Mouse (Mus musculus): Measurements from ENCODE around the gene Smg1. TPM values are rescaled to one million over a fixed set of nuclear protein-coding genes. Genes with fewer than 3 reads are reported as not detected.

Smg1 gene
- polyA plus RNA-seq, 1 experiment: 56.8 TPM

GRCm38 (mm10) chr7:118266099-118266498 is 22.6 kb upstream of the Smg1 start:
- no peak for TF ChIP-seq POLR2A (IDR thresholded peaks at IDR 0.05; ENCODE audit: low read depth, low read length)
- no peak for TF ChIP-seq CTCF (IDR thresholded peaks at IDR 0.05; ENCODE audit: borderline replicate concordance, insufficient read depth, low read length)
- Histone ChIP-seq H3K27ac (ENCODE audit: insufficient read depth, low read length) (no peak overlapping the region), H3K4me1 (ENCODE audit: control insufficient read depth, insufficient read depth, low read length) (no peaks in the 10 kb centered on the region), H3K4me3 (ENCODE audit: insufficient read depth, low read length) (no peak overlapping the region)

- TF ChIP-seq CTCF (IDR thresholded peaks at IDR 0.05; ENCODE audit: borderline replicate concordance, insufficient read depth, low read length): no peak
- no peak for TF ChIP-seq POLR2A (IDR thresholded peaks at IDR 0.05; ENCODE audit: low read depth, low read length)
- no peak overlapping the region for H3K27ac ChIP-seq (ENCODE audit: insufficient read depth, low read length)
- no peak overlapping the region for H3K4me3 ChIP-seq (ENCODE audit: insufficient read depth, low read length)
- no peaks in the 10 kb centered on the region for H3K4me1 ChIP-seq (ENCODE audit: control insufficient read depth, insufficient read depth, low read length)
Measured at GRCm38 (mm10) chr7:118263606-118264005, 20.1 kb upstream of the Smg1 start.

GRCm38 (mm10) chr7:118262409-118262808 is 18.9 kb upstream of the Smg1 start:
- TF ChIP-seq POLR2A (IDR thresholded peaks at IDR 0.05; ENCODE audit: low read depth, low read length) (no peak), CTCF (IDR thresholded peaks at IDR 0.05; ENCODE audit: borderline replicate concordance, insufficient read depth, low read length) (no peak)
- no peaks in the 10 kb centered on the region for H3K4me1 ChIP-seq (ENCODE audit: control insufficient read depth, insufficient read depth, low read length)
- H3K4me3 ChIP-seq (ENCODE audit: insufficient read depth, low read length): no peak overlapping the region
- no peak overlapping the region for H3K27ac ChIP-seq (ENCODE audit: insufficient read depth, low read length)

GRCm38 (mm10) chr7:118259676-118260305 is 16.3 kb upstream of the Smg1 start:
- H3K4me1 ChIP-seq (ENCODE audit: control insufficient read depth, insufficient read depth, low read length): no peaks in the 10 kb centered on the region
- H3K4me3 ChIP-seq (ENCODE audit: insufficient read depth, low read length): no peak overlapping the region
- no peak for TF ChIP-seq CTCF (IDR thresholded peaks at IDR 0.05; ENCODE audit: borderline replicate concordance, insufficient read depth, low read length)
- no peak for TF ChIP-seq POLR2A (IDR thresholded peaks at IDR 0.05; ENCODE audit: low read depth, low read length)
- H3K27ac ChIP-seq (ENCODE audit: insufficient read depth, low read length): no peak overlapping the region

- Histone ChIP-seq H3K27ac (ENCODE audit: insufficient read depth, low read length) (no peak overlapping the region), H3K4me1 (ENCODE audit: control insufficient read depth, insufficient read depth, low read length) (peaks cover 3% of the 10 kb centered on the region; the same call in 1 of the 2 replicates), H3K4me3 (ENCODE audit: insufficient read depth, low read length) (no peak overlapping the region)
- TF ChIP-seq POLR2A (IDR thresholded peaks at IDR 0.05; ENCODE audit: low read depth, low read length) (no peak), CTCF (IDR thresholded peaks at IDR 0.05; ENCODE audit: borderline replicate concordance, insufficient read depth, low read length) (no peak)
Measured at GRCm38 (mm10) chr7:118258451-118258850, 15.0 kb upstream of the Smg1 start.

GRCm38 (mm10) chr7:118256740-118257139 is 13.3 kb upstream of the Smg1 start:
- TF ChIP-seq POLR2A (IDR thresholded peaks at IDR 0.05; ENCODE audit: low read depth, low read length) (no peak), CTCF (IDR thresholded peaks at IDR 0.05; ENCODE audit: borderline replicate concordance, insufficient read depth, low read length) (no peak)
- H3K4me1 ChIP-seq (ENCODE audit: control insufficient read depth, insufficient read depth, low read length): peaks cover 9% of the 10 kb centered on the region

GRCm38 (mm10) chr7:118254460-118254859 is 11.0 kb upstream of the Smg1 start:
- TF ChIP-seq POLR2A (IDR thresholded peaks at IDR 0.05; ENCODE audit: low read depth, low read length): no peak
- no peak for TF ChIP-seq CTCF (IDR thresholded peaks at IDR 0.05; ENCODE audit: borderline replicate concordance, insufficient read depth, low read length)

More at GRCm38 (mm10) chr7:118256740-118257139, 13.3 kb upstream of the Smg1 start:
- Histone ChIP-seq H3K27ac (ENCODE audit: insufficient read depth, low read length) (no peak overlapping the region), H3K4me3 (ENCODE audit: insufficient read depth, low read length) (no peak overlapping the region)

GRCm38 (mm10) chr7:118254015-118254414 is 10.5 kb upstream of the Smg1 start:
- H3K4me1 ChIP-seq (ENCODE audit: control insufficient read depth, insufficient read depth, low read length): peaks cover 12% of the 10 kb centered on the region
- no peak overlapping the region for H3K4me3 ChIP-seq (ENCODE audit: insufficient read depth, low read length)
- no peak overlapping the region for H3K27ac ChIP-seq (ENCODE audit: insufficient read depth, low read length)
- TF ChIP-seq POLR2A (IDR thresholded peaks at IDR 0.05; ENCODE audit: low read depth, low read length) (no peak), CTCF (IDR thresholded peaks at IDR 0.05; ENCODE audit: borderline replicate concordance, insufficient read depth, low read length) (no peak)

More at GRCm38 (mm10) chr7:118254460-118254859, 11.0 kb upstream of the Smg1 start:
- H3K4me1 ChIP-seq (ENCODE audit: control insufficient read depth, insufficient read depth, low read length): peaks cover 12% of the 10 kb centered on the region
- H3K27ac ChIP-seq (ENCODE audit: insufficient read depth, low read length): no peak overlapping the region
- no peak overlapping the region for H3K4me3 ChIP-seq (ENCODE audit: insufficient read depth, low read length)

GRCm38 (mm10) chr7:118252979-118253378 is 9.5 kb upstream of the Smg1 start:
- Histone ChIP-seq H3K4me3 (ENCODE audit: insufficient read depth, low read length) (no peak overlapping the region), H3K4me1 (ENCODE audit: control insufficient read depth, insufficient read depth, low read length) (peaks cover 12% of the 10 kb centered on the region), H3K27ac (ENCODE audit: insufficient read depth, low read length) (peak overlapping the region; percentile 96)
- TF ChIP-seq CTCF (IDR thresholded peaks at IDR 0.05; ENCODE audit: borderline replicate concordance, insufficient read depth, low read length) (no peak), POLR2A (IDR thresholded peaks at IDR 0.05; ENCODE audit: low read depth, low read length) (no peak)

- H3K27ac ChIP-seq (ENCODE audit: insufficient read depth, low read length): peak overlapping the region; percentile 96
- H3K4me1 ChIP-seq (ENCODE audit: control insufficient read depth, insufficient read depth, low read length): peaks cover 12% of the 10 kb centered on the region
- no peak overlapping the region for H3K4me3 ChIP-seq (ENCODE audit: insufficient read depth, low read length)
- TF ChIP-seq POLR2A (IDR thresholded peaks at IDR 0.05; ENCODE audit: low read depth, low read length): peak; percentile 28; the same call in 1 of the 2 replicates
- TF ChIP-seq CTCF (IDR thresholded peaks at IDR 0.05; ENCODE audit: borderline replicate concordance, insufficient read depth, low read length): no peak
Measured at GRCm38 (mm10) chr7:118252349-118252748, 8.9 kb upstream of the Smg1 start.
